Mouse (Mus musculus): ENCODE data around the gene Churc1.

DNA sequence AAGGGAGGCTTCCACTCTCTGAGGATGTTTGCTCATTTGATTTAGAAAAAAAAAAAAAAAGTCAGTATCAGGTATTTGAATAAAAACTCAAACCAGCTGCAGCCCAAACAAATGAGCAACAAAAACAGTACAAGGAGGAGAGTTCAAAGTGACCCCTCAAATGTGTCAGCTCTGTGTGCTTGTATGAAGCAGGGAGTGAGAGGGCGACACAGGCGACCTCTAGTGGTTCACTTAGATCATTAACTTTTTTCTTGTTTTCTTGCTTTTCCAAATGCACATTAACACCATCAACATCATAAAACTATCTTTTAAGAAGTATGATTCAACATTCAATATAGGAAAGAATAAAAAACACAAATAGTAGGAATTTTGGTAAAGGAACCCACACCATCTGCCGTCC is 67.4 kb downstream of the Churc1 start:
- TF ChIP-seq ZNF384 (IDR thresholded peaks at IDR 0.05; ENCODE audit: low read depth, low read length) = no peak
- TF ChIP-seq MAFK (IDR thresholded peaks at IDR 0.05; ENCODE audit: insufficient read depth, low read depth, low read length) = no peak

Data from ES-E14 (cell line).